Mouse (Mus musculus) subcutaneous adipose tissue, adult 2 months (tissue): ENCODE measurements around the gene Tlr12. TPM values are rescaled to one million over a fixed set of nuclear protein-coding genes. Genes with fewer than 3 reads are reported as not detected.

Experiments
- polyA plus RNA-seq: library from polyadenylated mRNA; depleted of rRNA; stranded (reverse); fragments of >200 nt; gene quantifications from 2 replicates; pipeline ENCODE4 v1.2.3, GENCODE M21; 2012; ENCODE audit warnings: low replicate concordance; rRNA removed

Tlr12 gene
- polyA plus RNA-seq: 0.26 and 4.4 TPM in 2 replicates

DNA sequence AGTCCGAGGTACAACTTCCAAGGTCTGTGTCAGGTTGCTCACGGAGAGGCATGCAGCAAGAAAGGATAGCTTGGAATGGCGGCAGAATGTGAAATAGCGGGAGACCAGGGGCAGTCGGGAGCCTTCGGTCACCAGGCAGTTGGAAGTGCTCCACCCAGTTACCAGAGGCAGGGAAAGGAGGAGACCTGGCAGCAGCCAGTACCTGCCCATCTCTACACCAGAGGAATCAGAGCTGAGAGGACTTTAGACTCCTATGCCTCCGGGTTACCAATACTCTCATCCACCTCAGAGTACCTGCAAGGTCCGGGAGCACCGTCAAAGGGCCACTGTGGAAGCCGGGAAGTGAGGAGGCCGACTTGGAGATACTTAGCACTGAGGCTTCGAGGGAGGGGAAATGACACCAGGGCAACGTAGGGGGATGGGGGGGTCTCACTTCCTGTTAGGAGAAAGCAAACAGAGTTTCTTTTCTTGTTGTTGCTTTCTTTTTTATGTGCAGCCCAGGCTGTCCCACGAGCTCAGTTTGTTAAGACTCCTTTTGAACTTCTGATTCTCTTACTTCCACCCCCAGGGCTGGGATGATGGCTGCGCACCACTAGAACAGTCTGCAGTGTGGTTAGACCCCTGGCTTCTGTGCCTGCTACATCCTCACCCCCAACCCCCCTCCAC lies at the start of gene Tlr12:
Gene Tlr12 (minus strand): TSS at position 374 of the 666 bp plus-strand sequence.

GRCm38 (mm10) chr4:128654505-128655381 lies 36.3 kb upstream of the Tlr12 start, which contains the start of gene Phc2:
Gene Phc2 (plus strand): TSS chr4:128654702.

GRCm38 (mm10) chr4:128609925-128610402 lies 8.5 kb downstream of the Tlr12 start, which contains the start of gene Zscan20:
Gene Zscan20 (minus strand): TSS chr4:128610098.

Other genes starting within 250 kb of the Tlr12 start
- 1.2 and 5.2 TPM in 2 replicates for gene Zscan20, start 8.5 kb downstream of the Tlr12 start, polyA plus RNA-seq
- gene Phc2, start 36.1 kb upstream of the Tlr12 start, polyA plus RNA-seq: 69.4 and 114 TPM in 2 replicates
- gene A3galt2, start 136.7 kb upstream of the Tlr12 start, polyA plus RNA-seq: 0.56 and 0.59 TPM in 2 replicates
- 24.7 and 41.7 TPM in 2 replicates for gene Zfp362, start 187.4 kb upstream of the Tlr12 start, polyA plus RNA-seq